Mouse (Mus musculus) stomach, embryonic 14.5 days (tissue): ENCODE data around the gene Agrp. TPM values are rescaled to one million over a fixed set of nuclear protein-coding genes. Genes with fewer than 3 reads are reported as not detected.

Source experiments
- microRNA counts: library from miRNA; unstranded; fragments of <30 nt; microRNA quantifications from one replicate; lab custom pipeline; 2016
- microRNA-seq: library from miRNA; unstranded; fragments of <30 nt; microRNA quantifications from one replicate; pipeline ENCODE4, GENCODE M21; 2016
- polyA plus RNA-seq: library from polyadenylated mRNA; unstranded; fragments of >200 nt; fragmentation: Nextera tagmentation; extraction: Ambion mirVana; gene quantifications from 2 replicates; pipeline ENCODE4 v1.2.1, GENCODE M21; 2014

Gene Agrp
- polyA plus RNA-seq, 1 experiment from 2014 or later = 1.5 TPM

MicroRNAs encoded within 50 kb of the gene (microRNA counts, 519-probe panel; counts per million panel counts)
- 2,404 counts per million, percentile 39 among the panel's probes with 10 or more counts for microRNA mmu-miR-1966 (lab: Ali Mortazavi, UCI)

Small RNA genes within 50 kb of the gene (microRNA-seq; reads per million reads assigned to microRNA genes)
- not detected for gene Mir1966

Other genes with a start within 250 kb of the Agrp start
- gene Kctd19, start 223.9 kb downstream of the Agrp start, polyA plus RNA-seq = not detected in 2 replicates
- not detected in 2 replicates for gene Lrrc36, start 223.8 kb downstream of the Agrp start, polyA plus RNA-seq
- gene Tppp3, start 165.9 kb downstream of the Agrp start, polyA plus RNA-seq = 39.1 and 40.1 TPM in 2 replicates
- 33.9 and 37.2 TPM in 2 replicates for gene Zdhhc1, start 140.5 kb downstream of the Agrp start, polyA plus RNA-seq
- 2.8 and 3.2 TPM in 2 replicates for gene Hsd11b2, start 118.6 kb downstream of the Agrp start, polyA plus RNA-seq
- 75.8 and 82.9 TPM in 2 replicates for gene Atp6v0d1, start 71.3 kb downstream of the Agrp start, polyA plus RNA-seq
- gene Ripor1, start 32.1 kb downstream of the Agrp start, polyA plus RNA-seq = 18.5 and 20.8 TPM in 2 replicates
- gene Ctcf, start 825 bp downstream of the Agrp start, polyA plus RNA-seq = 96.0 and 101 TPM in 2 replicates
- 1.0 and 1.1 TPM in 2 replicates for gene Carmil2, start 48.9 kb upstream of the Agrp start, polyA plus RNA-seq
- 59.0 and 63.5 TPM in 2 replicates for gene Acd, start 63.7 kb upstream of the Agrp start, polyA plus RNA-seq
- gene Pard6a, start 63.8 kb upstream of the Agrp start, polyA plus RNA-seq = 15.9 and 18.0 TPM in 2 replicates
- not detected in 2 replicates for gene 4933405L10Rik, start 70.3 kb upstream of the Agrp start, polyA plus RNA-seq
- 22.5 and 26.5 TPM in 2 replicates for gene Enkd1, start 70.8 kb upstream of the Agrp start, polyA plus RNA-seq
- 14.4 and 14.5 TPM in 2 replicates for gene Gfod2, start 121.3 kb upstream of the Agrp start, polyA plus RNA-seq
- 15.0 and 18.4 TPM in 2 replicates for gene Ranbp10, start 190.0 kb upstream of the Agrp start, polyA plus RNA-seq
- gene Tsnaxip1, start 190.3 kb upstream of the Agrp start, polyA plus RNA-seq = 0.30 TPM in 1 of 2 replicates, not detected in the other
- gene Cenpt, start 215.9 kb upstream of the Agrp start, polyA plus RNA-seq = 47.2 and 52.3 TPM in 2 replicates
- gene Thap11, start 217.7 kb upstream of the Agrp start, polyA plus RNA-seq = 51.4 and 56.4 TPM in 2 replicates
- gene Nutf2, start 223.2 kb upstream of the Agrp start, polyA plus RNA-seq = 265 and 276 TPM in 2 replicates
- 34.4 and 36.9 TPM in 2 replicates for gene Edc4, start 243.5 kb upstream of the Agrp start, polyA plus RNA-seq